Mouse (Mus musculus): Measurements from ENCODE around the gene Hdlbp. TPM values are rescaled to one million over a fixed set of nuclear protein-coding genes. Genes with fewer than 3 reads are reported as not detected.
"Not testable (repeated sequence)": the region's sequence is repeated elsewhere in the genome, so short reads cannot be mapped to it uniquely, and the experiment has no call there.

Hdlbp gene
- polyA plus RNA-seq (2015; fragmentation: Nextera tagmentation; extraction: Ambion mirVana): 124 and 140 TPM in 2 replicates

DNA sequence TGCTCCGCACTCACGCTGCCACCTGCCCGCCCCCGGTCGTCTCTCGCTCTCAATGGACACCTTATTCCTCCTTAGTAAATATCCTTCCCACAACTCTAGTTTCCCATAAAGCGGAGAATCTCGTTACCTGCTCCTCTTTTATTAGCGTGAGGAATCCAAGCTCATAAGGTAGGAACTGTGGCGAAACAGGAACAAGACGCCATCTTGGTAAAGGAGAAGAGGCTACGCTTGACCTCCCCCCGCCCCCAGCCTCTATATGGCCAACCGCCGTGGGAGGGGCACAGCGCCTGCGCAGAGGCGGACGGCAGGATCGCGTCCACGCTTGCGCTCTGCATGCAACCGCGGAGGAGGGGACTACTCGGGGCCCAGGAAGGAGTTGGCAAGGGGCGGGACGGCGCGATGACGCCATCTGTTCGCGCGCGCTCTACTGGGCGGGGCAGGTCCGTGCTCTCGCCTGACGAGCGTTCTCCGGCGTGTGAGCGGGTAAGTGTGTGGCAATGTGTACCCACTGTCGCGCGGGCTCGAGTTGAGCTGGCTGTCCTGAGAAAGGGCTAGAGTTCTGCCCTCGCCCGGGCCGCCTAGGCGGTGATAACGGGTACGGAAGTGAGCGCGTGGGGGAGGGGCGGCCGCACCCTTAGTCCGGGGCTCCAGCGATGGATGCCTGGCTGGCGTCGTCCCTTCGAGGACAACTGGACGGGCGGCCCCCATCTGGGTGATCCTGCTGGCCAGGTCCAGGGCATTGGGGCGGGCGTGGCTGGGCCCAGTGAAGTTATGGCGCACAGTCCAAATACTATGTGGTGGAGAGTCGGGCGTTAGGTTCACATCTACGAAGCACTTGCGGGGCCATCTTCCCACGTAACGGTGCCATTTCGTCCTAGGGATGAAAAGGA, at the start of gene Hdlbp:
Gene Hdlbp (minus strand): TSS at position 230 of the 890 bp plus-strand sequence.
- WGBS: under 1% methylated on average over 74 of the region's 74 CpGs
- Histone ChIP-seq H3K27me3 (no peaks in the 10 kb centered on the region), H3K4me2 (peak within 1 kb of the TSS; percentile 68), H3K4me1 (replicated peaks) (peaks cover 10% of the 10 kb centered on the region), H3K27ac (peak within 1 kb of the TSS; percentile 95), H3K36me3 (no peaks in the 10 kb centered on the region), H3K9ac (peak within 1 kb of the TSS; percentile 86), H3K9me3 (replicated peaks) (no peaks in the 10 kb centered on the region), H3K4me3 (peak within 1 kb of the TSS; percentile 94)
- ATAC-seq (replicated peaks; ENCODE audit: insufficient number of reproducible peaks, insufficient read depth, low FRiP score, low read depth): peak; percentile 95

DNA sequence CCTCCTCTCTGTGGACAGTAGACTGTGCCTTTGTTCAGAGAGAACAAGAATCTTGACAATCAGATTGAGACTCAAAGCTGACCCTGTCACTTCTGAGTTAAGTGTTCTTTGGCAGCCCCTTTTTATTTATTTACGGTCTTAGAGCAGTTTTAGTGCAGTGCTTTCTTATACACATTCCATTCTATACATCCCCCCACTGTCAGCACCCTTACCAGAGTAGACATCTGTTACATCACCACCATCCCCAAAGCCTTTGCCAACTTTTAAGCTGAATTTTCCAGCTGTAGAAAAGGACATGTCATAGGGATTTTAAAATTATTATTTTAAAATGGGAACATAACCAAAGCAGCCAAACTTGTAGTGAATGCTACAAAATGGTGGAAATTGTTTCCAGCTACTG, 43.7 kb upstream of the Hdlbp start:
- Histone ChIP-seq H3K4me1 (replicated peaks) (no peaks in the 10 kb centered on the region), H3K4me2 (no peak overlapping the region), H3K27me3 (no peaks in the 10 kb centered on the region), H3K36me3 (no peaks in the 10 kb centered on the region), H3K9ac (no peak overlapping the region), H3K27ac (no peak overlapping the region), H3K9me3 (replicated peaks) (no peaks in the 10 kb centered on the region), H3K4me3 (no peak overlapping the region)
- ATAC-seq (replicated peaks; ENCODE audit: insufficient number of reproducible peaks, insufficient read depth, low FRiP score, low read depth): no peak
- WGBS: 57% methylated on average over 1 of the region's 1 CpGs

DNA sequence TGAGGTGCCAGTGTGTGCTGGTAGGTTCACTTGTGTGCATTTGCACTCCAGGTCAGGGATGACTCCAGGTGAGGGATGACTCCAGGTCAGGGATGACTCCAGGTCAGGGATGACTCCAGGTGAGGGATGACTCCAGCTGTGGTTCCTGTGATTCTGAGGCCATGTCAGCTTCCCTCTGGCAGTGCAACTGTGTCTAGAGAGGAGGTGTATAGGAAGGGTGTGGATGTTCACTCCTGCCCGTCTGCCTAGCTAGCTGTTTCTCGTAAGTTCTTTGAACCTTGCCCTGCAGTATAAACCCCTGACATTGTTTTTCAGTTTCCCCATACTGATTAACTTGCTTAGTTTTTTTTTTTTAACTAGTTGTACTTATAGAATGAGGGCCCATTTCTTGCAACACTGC, 42.9 kb upstream of the Hdlbp start:
- no peak overlapping the region for H3K27ac ChIP-seq
- H3K9me3 ChIP-seq (replicated peaks): no peaks in the 10 kb centered on the region
- H3K4me2 ChIP-seq: no peak overlapping the region
- no peak for ATAC-seq (replicated peaks; ENCODE audit: insufficient number of reproducible peaks, insufficient read depth, low FRiP score, low read depth)
- H3K36me3 ChIP-seq: no peaks in the 10 kb centered on the region
- H3K9ac ChIP-seq: no peak overlapping the region
- no peaks in the 10 kb centered on the region for H3K27me3 ChIP-seq
- no peaks in the 10 kb centered on the region for H3K4me1 ChIP-seq (replicated peaks)
- no peak overlapping the region for H3K4me3 ChIP-seq
- 94% methylated on average over 2 of the region's 2 CpGs for WGBS

DNA sequence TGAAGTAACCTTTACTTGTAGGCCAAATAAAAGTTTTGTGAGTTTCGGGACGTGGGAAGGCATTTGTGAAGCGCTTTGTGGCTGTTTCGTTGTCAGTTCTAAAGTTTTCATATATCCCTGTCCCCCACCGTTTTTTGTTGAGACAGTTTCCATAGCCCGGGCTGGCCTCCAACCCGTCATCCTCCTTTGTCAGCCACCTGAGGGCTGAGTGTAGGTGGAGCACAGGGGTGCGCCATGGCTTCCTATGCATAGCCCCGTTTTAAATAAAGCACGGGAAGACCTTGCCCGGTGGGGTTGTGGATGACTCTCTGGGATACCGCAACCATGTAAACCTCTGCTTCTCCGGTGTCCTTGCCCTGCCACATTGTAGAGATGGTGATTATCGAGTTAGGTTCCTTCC, 34.6 kb upstream of the Hdlbp start:
- no peak for ATAC-seq (replicated peaks; ENCODE audit: insufficient number of reproducible peaks, insufficient read depth, low FRiP score, low read depth)
- H3K9me3 ChIP-seq (replicated peaks): no peaks in the 10 kb centered on the region
- no peaks in the 10 kb centered on the region for H3K27me3 ChIP-seq
- peaks cover 19% of the 10 kb centered on the region for H3K4me1 ChIP-seq (replicated peaks)
- WGBS: 80% methylated on average over 14 of the region's 14 CpGs
- no peak overlapping the region for H3K4me3 ChIP-seq
- peak overlapping the region; percentile 91; the same call in 1 of the 2 replicates for H3K4me2 ChIP-seq
- H3K27ac ChIP-seq: no peak overlapping the region
- H3K36me3 ChIP-seq: no peaks in the 10 kb centered on the region
- no peak overlapping the region for H3K9ac ChIP-seq

DNA sequence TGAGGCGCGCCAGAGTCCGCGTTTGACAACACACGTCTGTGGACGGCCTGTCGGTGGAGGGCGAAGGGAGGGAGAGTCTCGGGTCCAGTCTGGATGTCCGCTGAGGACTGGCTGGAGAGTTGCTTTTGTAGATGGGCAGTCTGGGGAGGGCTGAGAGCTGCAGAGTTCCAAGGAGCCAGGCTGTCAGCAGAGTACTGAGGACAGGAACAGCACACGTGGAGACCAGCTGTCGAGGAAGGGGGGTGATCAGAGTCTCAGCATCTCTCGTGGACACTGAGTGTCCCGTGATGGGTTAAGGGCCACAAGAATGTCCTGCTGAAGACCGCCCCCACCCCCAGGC, 33.7 kb upstream of the Hdlbp start:
- Histone ChIP-seq H3K9me3 (replicated peaks) (no peaks in the 10 kb centered on the region), H3K27me3 (no peaks in the 10 kb centered on the region), H3K4me1 (replicated peaks) (peaks cover 19% of the 10 kb centered on the region), H3K4me3 (peak overlapping the region; percentile 79), H3K4me2 (peak overlapping the region; percentile 91), H3K36me3 (peaks cover 6% of the 10 kb centered on the region; the same call in 1 of the 2 replicates), H3K9ac (peak overlapping the region; percentile 68), H3K27ac (peak overlapping the region; percentile 82)
- 2% methylated on average over 15 of the region's 15 CpGs for WGBS
- ATAC-seq (replicated peaks; ENCODE audit: insufficient number of reproducible peaks, insufficient read depth, low FRiP score, low read depth): peak; percentile 36

DNA sequence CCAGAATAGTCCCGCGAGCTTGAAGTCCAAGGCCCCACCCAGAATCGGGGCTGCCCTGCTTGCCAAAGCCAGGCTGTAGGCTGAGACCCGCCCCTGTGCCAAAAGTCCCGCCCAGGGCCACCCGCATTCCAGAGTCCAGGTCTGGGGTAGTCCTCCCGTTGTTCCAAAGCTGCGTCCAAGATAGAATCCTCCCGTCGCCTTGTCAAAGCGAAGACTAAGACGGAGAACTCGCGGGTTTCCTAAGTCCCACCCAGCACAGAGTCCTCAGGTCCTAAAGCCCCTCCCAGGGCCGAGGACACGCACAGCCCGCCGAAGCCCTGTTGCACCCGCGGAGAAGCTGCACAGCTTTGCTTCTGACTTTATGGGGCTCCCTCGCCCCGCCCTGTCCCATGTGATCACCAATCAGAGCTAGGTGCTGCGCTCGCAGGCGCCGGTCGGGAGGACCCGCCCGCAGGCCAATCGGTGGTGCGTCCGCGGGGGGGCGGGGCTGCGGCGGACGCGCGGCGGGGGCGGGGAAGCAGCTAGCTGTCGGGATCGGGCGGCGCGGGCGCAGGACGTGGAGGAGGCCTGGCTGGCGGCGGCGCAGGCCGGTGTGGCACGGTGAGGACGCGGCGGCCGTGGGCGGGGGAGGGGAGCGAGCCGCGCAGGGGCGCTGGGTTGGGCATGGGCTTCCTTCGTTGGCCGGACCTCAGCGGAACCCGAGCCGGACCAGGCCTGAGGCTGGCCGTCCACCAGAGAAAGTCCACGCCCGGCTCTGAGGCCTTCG, 33.2 kb upstream of the Hdlbp start, which contains the start of gene Farp2:
Gene Farp2 (plus strand): TSS at position 495 of the 766 bp plus-strand sequence.
- H3K4me3 ChIP-seq: peak within 1 kb of the TSS; percentile 79
- no peaks in the 10 kb centered on the region for H3K9me3 ChIP-seq (replicated peaks)
- under 1% methylated on average over 66 of the region's 71 CpGs for WGBS
- H3K4me2 ChIP-seq: peak within 1 kb of the TSS; percentile 91
- H3K9ac ChIP-seq: peak within 1 kb of the TSS; percentile 68
- H3K36me3 ChIP-seq: peaks cover 7% of the 10 kb centered on the region; the same call in 1 of the 2 replicates
- no peaks in the 10 kb centered on the region for H3K27me3 ChIP-seq
- peaks cover 19% of the 10 kb centered on the region for H3K4me1 ChIP-seq (replicated peaks)
- peak within 1 kb of the TSS; percentile 82 for H3K27ac ChIP-seq
- peak; percentile 99 for ATAC-seq (replicated peaks; ENCODE audit: insufficient number of reproducible peaks, insufficient read depth, low FRiP score, low read depth)

DNA sequence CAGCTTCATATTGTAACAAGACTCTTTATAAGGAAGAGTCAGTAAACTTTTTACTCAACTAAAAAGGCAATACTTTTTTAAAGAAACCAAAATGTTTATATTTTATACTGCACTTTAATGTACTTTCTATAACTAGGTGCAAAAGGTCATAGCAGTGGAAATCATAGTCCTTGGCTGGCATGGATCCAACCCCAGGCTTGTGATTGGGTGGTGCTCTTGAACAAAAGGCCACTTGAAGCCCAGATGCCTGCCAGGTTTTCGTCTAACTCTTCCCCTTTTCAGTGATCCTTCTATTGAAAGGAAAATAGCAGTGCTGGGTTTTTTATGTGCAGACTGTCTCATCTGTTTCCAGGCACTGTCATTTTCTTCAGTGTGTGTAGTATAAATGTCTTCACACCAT, 30.0 kb upstream of the Hdlbp start:
- not testable (repeated sequence) for H3K4me2 ChIP-seq; H3K9me3 ChIP-seq (replicated peaks); H3K4me3 ChIP-seq; H3K27ac ChIP-seq; H3K27me3 ChIP-seq; ATAC-seq (replicated peaks; ENCODE audit: insufficient number of reproducible peaks, insufficient read depth, low FRiP score, low read depth); H3K9ac ChIP-seq
- peaks cover 33% of the 10 kb centered on the region for H3K36me3 ChIP-seq
- peaks cover 17% of the 10 kb centered on the region for H3K4me1 ChIP-seq (replicated peaks)
- WGBS: 21% methylated on average over 1 of the region's 1 CpGs

DNA sequence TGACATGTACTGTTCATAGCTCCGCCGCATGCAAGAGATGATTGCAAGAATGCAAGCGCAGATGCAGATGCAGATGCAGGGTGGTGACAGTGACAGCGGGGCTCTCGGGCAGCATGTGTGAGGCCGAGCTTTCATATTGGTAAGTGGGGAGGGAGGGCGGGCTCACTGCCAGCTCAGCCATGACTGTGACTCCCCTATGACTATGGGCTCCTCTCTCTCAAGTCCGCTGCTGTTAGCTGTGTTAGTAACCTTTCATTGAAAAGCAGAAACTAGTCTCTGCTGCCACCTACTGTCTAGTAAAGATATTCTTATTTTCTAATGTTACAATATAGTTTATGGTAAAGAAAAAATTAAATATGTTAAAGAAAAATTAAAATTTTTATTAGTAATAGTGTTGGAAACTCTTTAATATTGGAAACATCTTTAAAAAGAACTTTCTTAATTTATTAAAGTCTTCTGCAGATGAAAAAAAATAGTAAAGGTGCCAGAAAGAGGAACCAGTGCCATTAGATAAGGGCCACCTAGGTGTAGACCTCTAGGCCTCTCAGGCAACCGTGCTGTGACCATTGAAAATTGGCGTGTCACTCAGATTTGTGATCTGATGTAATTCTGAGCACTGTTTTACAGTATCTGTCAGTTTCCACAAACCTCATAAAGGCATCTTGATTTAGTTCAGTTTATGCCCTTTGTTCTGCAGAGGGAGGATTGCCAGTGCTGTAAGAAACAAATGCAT, 28.5 kb upstream of the Hdlbp start:
- Histone ChIP-seq H3K27me3 (no peaks in the 10 kb centered on the region), H3K9me3 (replicated peaks) (no peaks in the 10 kb centered on the region), H3K4me3 (no peak overlapping the region), H3K4me1 (replicated peaks) (peaks cover 7% of the 10 kb centered on the region), H3K4me2 (no peak overlapping the region), H3K27ac (no peak overlapping the region), H3K36me3 (peaks cover 44% of the 10 kb centered on the region), H3K9ac (no peak overlapping the region)
- 50% methylated on average over 10 of the region's 10 CpGs for WGBS
- no peak for ATAC-seq (replicated peaks; ENCODE audit: insufficient number of reproducible peaks, insufficient read depth, low FRiP score, low read depth)

DNA sequence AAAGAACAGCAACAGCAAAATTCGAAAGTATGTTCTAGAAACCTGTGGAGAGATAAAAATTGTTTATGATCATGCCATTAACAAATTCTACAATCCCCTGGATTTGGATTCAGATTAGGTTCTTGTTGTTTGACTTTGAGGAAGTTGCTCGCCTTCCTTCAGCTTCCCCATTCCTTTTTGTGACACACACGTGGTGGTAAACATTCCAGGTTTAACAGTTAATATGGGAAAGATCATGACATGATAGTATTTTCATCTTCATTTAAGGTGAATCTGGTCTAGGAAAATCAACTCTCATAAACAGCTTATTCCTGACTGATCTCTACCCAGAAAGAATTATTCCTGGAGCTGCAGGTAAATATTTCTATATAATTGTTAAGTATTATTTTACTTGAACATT, 16.7 kb upstream of the Hdlbp start:
- Histone ChIP-seq H3K4me3 (no peak overlapping the region), H3K4me1 (replicated peaks) (no peaks in the 10 kb centered on the region), H3K27me3 (no peaks in the 10 kb centered on the region), H3K36me3 (peaks cover 67% of the 10 kb centered on the region), H3K27ac (no peak overlapping the region), H3K4me2 (no peak overlapping the region), H3K9ac (no peak overlapping the region), H3K9me3 (replicated peaks) (no peaks in the 10 kb centered on the region)
- ATAC-seq (replicated peaks; ENCODE audit: insufficient number of reproducible peaks, insufficient read depth, low FRiP score, low read depth): no peak
- WGBS: 85% methylated on average over 3 of the region's 3 CpGs

DNA sequence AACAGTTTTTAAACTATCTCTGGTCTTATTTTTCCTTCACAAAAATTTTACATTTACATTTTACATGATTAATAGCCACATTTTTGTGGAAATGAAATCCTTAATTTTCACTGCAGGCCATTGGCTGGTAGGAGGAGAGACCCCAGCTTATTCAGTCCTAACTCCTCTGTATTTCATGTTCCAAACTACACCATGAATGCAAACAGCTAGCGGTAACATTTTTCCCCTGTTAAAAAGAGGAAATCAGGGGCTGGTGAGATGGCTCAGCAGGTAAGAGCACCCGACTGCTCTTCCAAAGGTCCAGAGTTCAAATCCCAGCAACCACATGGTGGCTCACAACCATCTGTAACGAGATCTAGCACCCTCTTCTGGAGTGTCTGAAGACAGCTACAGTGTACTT, 7.7 kb upstream of the Hdlbp start:
- 74% methylated on average over 3 of the region's 3 CpGs for WGBS
- H3K9ac ChIP-seq; H3K4me1 ChIP-seq (replicated peaks); H3K27me3 ChIP-seq; H3K27ac ChIP-seq; H3K4me3 ChIP-seq; ATAC-seq (replicated peaks; ENCODE audit: insufficient number of reproducible peaks, insufficient read depth, low FRiP score, low read depth); H3K4me2 ChIP-seq; H3K9me3 ChIP-seq (replicated peaks); H3K36me3 ChIP-seq: not testable (repeated sequence)

DNA sequence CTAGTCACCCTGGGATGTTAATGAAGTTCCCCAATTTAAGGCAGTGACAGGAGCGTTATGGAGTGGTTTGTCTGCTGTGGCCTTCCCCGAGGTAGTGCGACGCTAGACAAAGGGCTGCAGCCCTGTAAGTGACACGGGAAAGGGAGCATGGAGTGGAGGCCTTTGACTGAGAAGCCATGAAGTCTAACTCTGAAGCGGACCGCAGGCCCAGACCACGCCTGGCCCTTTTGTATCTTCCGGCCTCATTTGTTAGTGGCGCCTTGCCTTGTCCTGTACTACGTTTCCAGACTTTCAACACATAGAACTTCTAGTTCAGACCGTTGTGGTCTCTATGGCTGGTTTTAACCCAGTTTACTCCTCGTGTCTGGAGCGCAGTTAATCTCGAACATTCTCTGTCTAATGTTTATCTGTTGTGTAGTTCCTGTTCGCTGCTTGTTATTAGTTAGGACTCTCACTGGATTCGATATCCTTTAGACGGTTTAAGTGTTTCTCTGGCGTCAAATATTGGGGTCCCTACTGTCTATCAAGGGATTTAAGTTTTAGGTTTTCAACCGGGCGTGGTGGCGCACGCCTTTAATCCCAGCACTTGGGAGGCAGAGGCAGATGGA, 965 bp upstream of the Hdlbp start:
- WGBS: 3% methylated on average over 23 of the region's 23 CpGs
- H3K36me3 ChIP-seq: no peaks in the 10 kb centered on the region
- H3K4me3 ChIP-seq: peak overlapping the region; percentile 94
- ATAC-seq (replicated peaks; ENCODE audit: insufficient number of reproducible peaks, insufficient read depth, low FRiP score, low read depth): no peak
- H3K4me1 ChIP-seq (replicated peaks): peaks cover 10% of the 10 kb centered on the region
- peak overlapping the region; percentile 68 for H3K4me2 ChIP-seq
- no peaks in the 10 kb centered on the region for H3K9me3 ChIP-seq (replicated peaks)
- peak overlapping the region; percentile 95 for H3K27ac ChIP-seq
- H3K9ac ChIP-seq: peak overlapping the region; percentile 86
- no peaks in the 10 kb centered on the region for H3K27me3 ChIP-seq

Measured in heart, embryonic 15.5 days (tissue).